Mouse (Mus musculus) liver, embryonic 16.5 days (tissue): ENCODE measurements at regions not wholly inside any gene's neighbourhood (a gene's known extent, or its start where the extent isn't known, plus 50 kb on each side); places are given as distances from the start of the nearest gene placed in this dataset.
A peak's percentile ranks its signal among the peaks of the same experiment; 100 is the strongest.

Source experiments
- ATAC-seq: fragments of 200-750 bp; cut with Nextera tagmentation; 2 replicates; pipeline ENCODE4 v1.8.0; 2017; ENCODE audit warnings: low read depth, mild to moderate bottlenecking, moderate number of reproducible peaks, moderate library complexity
- H3K27ac ChIP-seq: fragments of 300-500 bp; sonication (generic); 2 replicates; pipeline ENCODE4 v1.5.1; 2014; ENCODE audit warnings: mild to moderate bottlenecking, low read length
- H3K27me3 ChIP-seq: fragments of 300-500 bp; sonication (generic); 2 replicates; pipeline ENCODE4 v1.6.1; 2014; ENCODE audit warnings: low read depth, low read length, mixed read lengths; ENCODE audit not compliant: control insufficient read depth, insufficient read depth
- H3K36me3 ChIP-seq: fragments of 300-500 bp; sonication (generic); 2 replicates; pipeline ENCODE4 v1.6.1; 2014; ENCODE audit warnings: mild to moderate bottlenecking; ENCODE audit not compliant: control insufficient read depth, insufficient read depth
- H3K4me1 ChIP-seq: fragments of 300-500 bp; sonication (generic); 2 replicates; pipeline ENCODE4 v1.6.1; 2014; ENCODE audit warnings: low read depth, low read length, mixed read lengths; ENCODE audit not compliant: control insufficient read depth
- H3K4me2 ChIP-seq: fragments of 300-500 bp; sonication (generic); 2 replicates; pipeline ENCODE4 v1.6.1; 2014; ENCODE audit warnings: low read depth, low read length, mixed read lengths
- H3K4me3 ChIP-seq: fragments of 300-500 bp; sonication (generic); 2 replicates; pipeline ENCODE4 v1.5.1; 2014; ENCODE audit warnings: low read depth, mild to moderate bottlenecking, low read length
- H3K9ac ChIP-seq: fragments of 300-500 bp; sonication (generic); 2 replicates; pipeline ENCODE4 v1.6.1; 2014; ENCODE audit warnings: low read depth, low read length
- H3K9me3 ChIP-seq: fragments of 300-500 bp; sonication (generic); replicated peaks from 2 replicates; pipeline ENCODE4 v1.6.1; 2016; ENCODE audit warnings: low read length; ENCODE audit not compliant: control insufficient read depth
- WGBS: fragments of 180-500 bp; shearing (Covaris S2); extraction: QIAGEN DNeasy Blood & Tissue Kit; methylation state at CpG from one replicate; pipeline ENCODE4 v1.1.7; 2014; ENCODE audit not compliant: insufficient replicate concordance; 5-methylcytosine and 5-hydroxymethylcytosine counted together

GRCm38 (mm10) chr14:71103955-71104354 lies 504.3 kb upstream of the Fam160b2 start:
- Histone ChIP-seq H3K36me3 (no peaks in the 10 kb centered on the region), H3K9ac (no peak overlapping the region), H3K9me3 (no peaks in the 10 kb centered on the region), H3K27ac (no peak overlapping the region), H3K4me1 (no peaks in the 10 kb centered on the region), H3K27me3 (no peaks in the 10 kb centered on the region), H3K4me3 (no peak overlapping the region), H3K4me2 (no peak overlapping the region)
- 61% methylated on average over 5 of the region's 5 CpGs for WGBS
- no peak for ATAC-seq

GRCm38 (mm10) chr14:71095661-71096422 lies 496.2 kb upstream of the Fam160b2 start:
- no peak for ATAC-seq
- Histone ChIP-seq H3K4me2 (no peak overlapping the region), H3K9ac (no peak overlapping the region), H3K4me3 (no peak overlapping the region), H3K9me3 (no peaks in the 10 kb centered on the region), H3K27me3 (no peaks in the 10 kb centered on the region), H3K36me3 (no peaks in the 10 kb centered on the region), H3K4me1 (no peaks in the 10 kb centered on the region), H3K27ac (no peak overlapping the region)
- WGBS = 71% methylated on average over 7 of the region's 7 CpGs

GRCm38 (mm10) chr14:71092626-71093326 lies 493.1 kb upstream of the Fam160b2 start:
- ATAC-seq = no peak
- WGBS = 48% methylated on average over 8 of the region's 8 CpGs
- Histone ChIP-seq H3K9ac (no peak overlapping the region), H3K4me2 (no peak overlapping the region), H3K4me3 (no peak overlapping the region), H3K9me3 (no peaks in the 10 kb centered on the region), H3K27ac (no peak overlapping the region), H3K27me3 (no peaks in the 10 kb centered on the region), H3K36me3 (no peaks in the 10 kb centered on the region), H3K4me1 (no peaks in the 10 kb centered on the region)

- WGBS = 70% methylated on average over 3 of the region's 3 CpGs
- Histone ChIP-seq H3K36me3 (no peaks in the 10 kb centered on the region), H3K9me3 (no peaks in the 10 kb centered on the region), H3K4me1 (no peaks in the 10 kb centered on the region), H3K27me3 (no peaks in the 10 kb centered on the region), H3K27ac (no peak overlapping the region), H3K4me2 (no peak overlapping the region), H3K9ac (no peak overlapping the region), H3K4me3 (no peak overlapping the region)
- ATAC-seq = no peak
Observed at GRCm38 (mm10) chr14:71085721-71086120, 486.1 kb upstream of the Fam160b2 start.

GRCm38 (mm10) chr14:71082327-71082726 lies 482.7 kb upstream of the Fam160b2 start:
- H3K9me3 ChIP-seq = no peaks in the 10 kb centered on the region
- H3K9ac ChIP-seq = no peak overlapping the region
- H3K27ac ChIP-seq = no peak overlapping the region
- no peaks in the 10 kb centered on the region for H3K4me1 ChIP-seq
- H3K36me3 ChIP-seq = no peaks in the 10 kb centered on the region
- H3K4me3 ChIP-seq = no peak overlapping the region
- no peak for ATAC-seq
- H3K4me2 ChIP-seq = no peak overlapping the region
- no peaks in the 10 kb centered on the region for H3K27me3 ChIP-seq

GRCm38 (mm10) chr14:71075671-71076070 lies 476.0 kb upstream of the Fam160b2 start:
- H3K36me3 ChIP-seq = no peaks in the 10 kb centered on the region
- H3K27me3 ChIP-seq = no peaks in the 10 kb centered on the region
- H3K27ac ChIP-seq = no peak overlapping the region
- no peak overlapping the region for H3K9ac ChIP-seq
- H3K9me3 ChIP-seq = no peaks in the 10 kb centered on the region
- H3K4me3 ChIP-seq = no peak overlapping the region
- H3K4me2 ChIP-seq = no peak overlapping the region
- no peaks in the 10 kb centered on the region for H3K4me1 ChIP-seq
- no peak for ATAC-seq
- 44% methylated on average over 2 of the region's 2 CpGs for WGBS

- H3K4me2 ChIP-seq = no peak overlapping the region
- H3K4me3 ChIP-seq = no peak overlapping the region
- H3K9me3 ChIP-seq = no peaks in the 10 kb centered on the region
- no peak overlapping the region for H3K27ac ChIP-seq
- no peaks in the 10 kb centered on the region for H3K36me3 ChIP-seq
- H3K9ac ChIP-seq = no peak overlapping the region
- H3K4me1 ChIP-seq = no peaks in the 10 kb centered on the region
- ATAC-seq = no peak
- no peaks in the 10 kb centered on the region for H3K27me3 ChIP-seq
Observed at GRCm38 (mm10) chr14:71074019-71074418, 474.4 kb upstream of the Fam160b2 start.

- no peak overlapping the region for H3K27ac ChIP-seq
- H3K9me3 ChIP-seq = no peaks in the 10 kb centered on the region
- H3K4me3 ChIP-seq = no peak overlapping the region
- ATAC-seq = peak; percentile 43; the same call in 1 of the 2 replicates
- 20% methylated on average over 4 of the region's 4 CpGs for WGBS
- H3K27me3 ChIP-seq = no peaks in the 10 kb centered on the region
- no peaks in the 10 kb centered on the region for H3K36me3 ChIP-seq
- H3K9ac ChIP-seq = no peak overlapping the region
- H3K4me2 ChIP-seq = no peak overlapping the region
- no peaks in the 10 kb centered on the region for H3K4me1 ChIP-seq
Observed at GRCm38 (mm10) chr14:71065669-71066068, 466.0 kb upstream of the Fam160b2 start.

GRCm38 (mm10) chr14:71056601-71057000 lies 457.0 kb upstream of the Fam160b2 start:
- H3K4me3 ChIP-seq = no peak overlapping the region
- no peaks in the 10 kb centered on the region for H3K4me1 ChIP-seq
- H3K4me2 ChIP-seq = no peak overlapping the region
- H3K36me3 ChIP-seq = no peaks in the 10 kb centered on the region
- H3K9ac ChIP-seq = no peak overlapping the region
- no peaks in the 10 kb centered on the region for H3K27me3 ChIP-seq
- 65% methylated on average over 2 of the region's 2 CpGs for WGBS
- H3K9me3 ChIP-seq = no peaks in the 10 kb centered on the region
- no peak overlapping the region for H3K27ac ChIP-seq
- ATAC-seq = no peak
